Mouse (Mus musculus): ENCODE results near the gene Nxph1.

- TF ChIP-seq EP300 (IDR thresholded peaks at IDR 0.05; ENCODE audit: insufficient read depth, low read depth, low read length) (no peak), CTCF (IDR thresholded peaks at IDR 0.05) (no peak)
These were observed 1.5 kb downstream of the Nxph1 start for GRCm38 (mm10) chr6:8949665-8950201.

Measured in heart, adult 2 months (tissue).